Mouse (Mus musculus): Measurements from ENCODE around the gene Sik3. TPM values are rescaled to one million over a fixed set of nuclear protein-coding genes. Genes with fewer than 3 reads are reported as not detected.

Sik3 gene
- total RNA-seq, 2 experiments from 2014 or later, result 112 to 132 TPM

DNA sequence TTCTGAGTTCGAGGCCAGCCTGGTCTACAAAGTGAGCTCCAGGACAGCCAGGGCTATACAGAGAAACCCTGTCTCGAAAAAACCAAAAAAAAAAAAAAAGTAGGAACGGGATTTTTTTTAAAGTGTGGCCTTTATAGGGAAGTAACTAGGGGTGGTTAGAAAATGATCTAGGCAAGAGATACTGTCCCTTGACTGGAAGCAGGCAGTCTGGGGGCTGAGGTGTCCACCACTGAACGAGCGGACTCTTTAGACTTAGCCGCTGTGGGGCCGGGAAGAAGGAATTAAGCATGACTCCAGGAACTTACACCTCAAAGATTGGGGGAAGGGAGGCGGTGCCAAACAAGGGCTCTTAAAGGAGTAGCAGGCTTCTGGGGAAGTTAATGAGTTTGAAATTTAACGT lies 205.6 kb downstream of the Sik3 start:
- no peak for DNase-seq (ENCODE audit: low spot score in 2 of 2)

DNA sequence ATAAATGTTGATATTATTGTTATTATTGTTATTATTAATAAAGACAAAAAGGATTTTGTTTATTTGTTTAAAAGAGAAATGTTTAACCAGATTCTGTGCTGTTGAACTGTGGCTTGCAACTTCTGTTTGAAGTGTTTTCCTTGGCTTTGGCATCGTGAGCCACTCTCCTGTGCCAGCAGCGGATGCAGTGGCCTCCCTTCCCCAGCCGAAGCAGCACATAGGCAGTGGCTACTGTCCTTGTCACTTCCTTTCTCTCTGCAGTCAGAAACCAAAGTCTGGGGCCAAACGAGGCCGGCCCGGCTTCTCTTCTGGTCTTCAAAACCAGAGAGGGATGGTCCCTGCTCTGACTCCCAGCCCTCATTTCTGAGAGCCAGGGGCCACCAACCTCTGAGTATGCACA lies 210.5 kb downstream of the Sik3 start:
- no peak for DNase-seq (ENCODE audit: low spot score in 2 of 2)

DNA sequence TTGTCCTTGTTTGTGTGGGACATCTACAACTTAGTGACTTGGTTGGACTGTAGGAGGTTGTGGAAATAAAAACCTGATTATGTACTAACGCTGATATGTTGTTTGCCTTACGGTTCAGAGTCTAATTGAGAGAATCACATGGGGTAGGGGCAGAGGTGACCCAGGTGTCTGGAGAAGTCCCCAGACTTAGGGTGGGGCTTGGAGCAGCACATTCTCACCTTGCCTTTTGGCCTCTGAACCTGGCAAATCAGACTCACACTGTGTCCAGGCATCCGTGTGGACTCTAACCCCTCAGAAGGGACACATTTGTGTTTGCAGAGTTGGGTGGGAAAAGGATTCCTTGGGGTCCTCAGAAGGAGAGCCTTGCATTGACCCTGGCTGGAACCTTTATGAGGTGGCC lies 211.5 kb downstream of the Sik3 start:
- DNase-seq (ENCODE audit: low spot score in 2 of 2), result no peak

DNA sequence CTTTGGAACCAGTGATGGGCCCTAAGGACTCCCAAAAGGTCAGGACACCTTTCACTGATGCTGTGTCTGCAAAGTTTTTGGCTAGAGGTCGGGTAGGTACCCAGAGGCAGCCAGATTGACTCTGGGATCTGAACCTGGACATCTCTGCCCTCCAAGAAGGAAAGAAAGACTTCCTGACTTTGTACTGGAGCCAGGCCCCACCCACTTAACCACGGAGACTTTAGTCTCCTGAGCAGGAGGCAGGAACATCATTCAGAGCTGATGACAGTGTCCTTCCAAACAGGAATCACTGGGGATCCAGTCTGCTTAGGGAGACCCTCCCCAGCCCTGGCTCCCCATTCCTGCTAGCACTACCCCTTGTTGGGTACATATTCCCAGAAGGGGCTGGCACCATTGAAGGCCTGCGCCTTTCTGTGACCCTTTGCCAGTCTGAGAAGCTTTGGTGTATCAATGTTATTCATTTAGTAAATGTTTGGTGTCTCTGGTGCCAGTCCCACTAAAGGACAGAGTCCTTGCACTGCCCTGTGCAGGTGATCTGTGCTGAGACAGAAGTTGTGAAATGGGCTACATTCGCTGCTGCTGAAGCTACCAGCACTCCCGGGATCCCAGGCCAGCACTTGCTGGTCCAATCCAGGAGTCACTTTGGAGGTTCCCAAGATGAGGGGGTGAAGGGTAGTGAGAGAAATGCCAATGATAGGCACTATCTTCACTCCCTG lies 212.5 kb downstream of the Sik3 start:
- DNase-seq (ENCODE audit: low spot score in 2 of 2), result no peak

DNA sequence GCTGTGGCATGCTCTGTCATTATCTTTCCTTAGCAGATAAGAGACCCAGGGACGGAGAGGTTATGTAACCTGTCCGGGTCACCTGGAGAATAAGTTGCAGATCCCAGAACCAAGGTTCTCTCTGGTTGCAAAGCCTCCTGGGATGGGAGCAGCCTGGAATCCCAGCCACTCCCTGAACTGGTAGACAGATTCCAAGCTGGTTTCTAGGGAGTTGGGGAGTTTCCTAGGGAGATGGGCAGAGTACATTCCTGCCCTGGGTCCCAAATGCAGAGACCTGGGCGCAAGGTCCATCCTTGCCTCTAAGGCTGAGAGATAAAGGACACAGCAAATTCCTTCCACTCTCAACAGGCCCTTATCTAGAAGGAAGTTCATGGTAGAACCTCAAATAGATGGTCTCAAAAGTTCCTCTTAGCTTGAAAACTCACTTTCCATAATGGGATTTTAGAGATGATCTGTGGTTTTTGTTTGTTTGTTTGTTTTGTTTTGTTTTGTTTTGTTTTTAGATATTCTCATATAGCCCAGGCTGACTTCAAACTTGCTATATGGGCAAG lies 214.5 kb downstream of the Sik3 start:
- no peak for DNase-seq (ENCODE audit: low spot score in 2 of 2)

DNA sequence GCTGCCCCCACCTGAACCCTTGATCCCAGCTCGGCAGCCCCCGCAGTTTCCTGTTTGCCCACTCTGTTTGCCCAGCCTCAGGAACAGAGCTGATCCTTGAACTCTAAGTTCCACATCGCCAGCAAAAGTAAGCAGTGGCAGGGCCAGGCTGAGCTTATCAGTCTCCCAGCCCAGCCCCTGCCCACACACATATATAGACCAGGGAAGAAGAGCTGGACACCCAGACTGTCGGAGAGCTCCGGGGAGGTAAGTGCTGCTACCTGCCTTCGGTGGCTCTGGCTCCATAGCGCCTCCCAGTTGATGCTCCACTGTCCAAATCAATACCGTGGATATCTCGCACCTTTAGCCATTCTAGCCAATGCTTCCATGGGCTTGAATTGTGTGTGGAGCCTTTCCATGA lies 215.9 kb downstream of the Sik3 start, which contains the start of gene Apoa1:
Gene Apoa1 (plus strand): TSS at position 90 of the 400 bp plus-strand sequence.
- no peak for DNase-seq (ENCODE audit: low spot score in 2 of 2)

DNA sequence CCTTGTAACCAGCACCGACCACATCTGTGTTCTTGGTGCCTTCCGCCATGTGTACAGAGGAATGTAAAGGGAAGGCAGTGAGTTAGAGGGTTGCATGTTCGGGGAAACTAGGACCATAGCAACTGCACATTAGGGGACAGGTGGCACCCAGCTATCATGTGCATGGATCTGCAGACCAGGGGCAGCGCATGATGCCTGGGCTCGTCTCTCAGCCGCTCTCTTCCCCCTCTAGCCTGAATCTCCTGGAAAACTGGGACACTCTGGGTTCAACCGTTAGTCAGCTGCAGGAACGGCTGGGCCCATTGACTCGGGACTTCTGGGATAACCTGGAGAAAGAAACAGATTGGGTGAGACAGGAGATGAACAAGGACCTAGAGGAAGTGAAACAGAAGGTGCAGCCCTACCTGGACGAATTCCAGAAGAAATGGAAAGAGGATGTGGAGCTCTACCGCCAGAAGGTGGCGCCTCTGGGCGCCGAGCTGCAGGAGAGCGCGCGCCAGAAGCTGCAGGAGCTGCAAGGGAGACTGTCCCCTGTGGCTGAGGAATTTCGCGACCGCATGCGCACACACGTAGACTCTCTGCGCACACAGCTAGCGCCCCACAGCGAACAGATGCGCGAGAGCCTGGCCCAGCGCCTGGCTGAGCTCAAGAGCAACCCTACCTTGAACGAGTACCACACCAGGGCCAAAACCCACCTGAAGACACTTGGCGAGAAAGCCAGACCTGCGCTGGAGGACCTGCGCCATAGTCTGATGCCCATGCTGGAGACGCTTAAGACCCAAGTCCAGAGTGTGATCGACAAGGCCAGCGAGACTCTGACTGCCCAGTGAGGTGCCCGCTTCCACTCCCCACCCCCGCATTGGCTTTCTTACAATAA lies 217.2 kb downstream of the Sik3 start:
- DNase-seq (ENCODE audit: low spot score in 2 of 2), result peak; percentile 87 to 93

DNA sequence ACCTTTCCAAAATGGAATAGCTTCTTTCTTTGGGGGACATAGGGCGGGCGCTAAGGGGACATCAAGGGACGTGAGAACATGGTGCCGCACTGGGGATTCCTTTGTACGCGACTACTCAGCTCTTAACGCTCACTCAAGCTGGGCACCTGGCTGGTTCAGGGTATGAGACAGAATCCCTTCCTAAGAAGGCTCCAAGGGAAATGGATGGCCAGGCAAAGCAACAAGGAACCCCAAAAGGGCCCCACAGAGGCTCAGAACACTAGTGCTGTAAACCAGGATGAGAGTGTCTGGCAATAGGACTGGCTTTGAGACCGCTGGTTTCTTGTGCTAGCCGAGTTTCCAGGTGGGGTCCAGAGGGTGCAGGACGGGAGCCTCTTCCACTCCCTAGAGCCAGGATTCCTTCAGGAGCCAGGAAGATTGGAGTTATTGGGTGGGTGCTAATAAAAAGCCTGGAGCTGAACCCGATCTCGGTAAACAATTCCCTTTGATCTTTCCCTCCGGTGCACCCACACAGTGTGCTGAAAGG lies 217.9 kb downstream of the Sik3 start:
- no peak for DNase-seq (ENCODE audit: low spot score in 2 of 2)

DNA sequence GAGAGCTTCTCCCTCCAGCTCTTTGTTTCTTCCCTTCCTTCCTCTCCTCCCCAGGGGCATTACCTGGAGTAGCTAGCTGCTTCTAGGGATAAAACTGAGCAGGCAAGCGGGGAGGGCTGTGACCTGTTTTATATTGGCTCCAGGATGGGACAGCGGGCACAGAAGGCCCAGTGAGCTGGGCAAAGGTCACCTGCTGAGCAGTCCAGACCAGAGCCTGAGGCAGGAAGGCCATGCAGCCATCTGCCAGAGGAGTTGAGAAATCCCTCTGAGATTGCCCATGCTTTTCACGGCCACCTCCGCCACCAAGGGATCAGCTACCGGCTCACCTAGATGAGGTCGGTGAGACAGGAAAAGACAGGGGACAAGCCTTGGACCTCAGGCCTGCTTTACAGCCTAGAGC lies 222.6 kb downstream of the Sik3 start:
- DNase-seq (ENCODE audit: low spot score in 2 of 2), result no peak

DNA sequence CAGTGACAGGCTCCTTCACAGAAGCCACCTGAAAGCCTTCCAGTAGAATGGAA lies 222.8 kb downstream of the Sik3 start, which contains the start of gene Apoc3:
Gene Apoc3 (minus strand): TSS at position 41 of the 53 bp plus-strand sequence.
- DNase-seq (ENCODE audit: low spot score in 2 of 2), result no peak

DNA sequence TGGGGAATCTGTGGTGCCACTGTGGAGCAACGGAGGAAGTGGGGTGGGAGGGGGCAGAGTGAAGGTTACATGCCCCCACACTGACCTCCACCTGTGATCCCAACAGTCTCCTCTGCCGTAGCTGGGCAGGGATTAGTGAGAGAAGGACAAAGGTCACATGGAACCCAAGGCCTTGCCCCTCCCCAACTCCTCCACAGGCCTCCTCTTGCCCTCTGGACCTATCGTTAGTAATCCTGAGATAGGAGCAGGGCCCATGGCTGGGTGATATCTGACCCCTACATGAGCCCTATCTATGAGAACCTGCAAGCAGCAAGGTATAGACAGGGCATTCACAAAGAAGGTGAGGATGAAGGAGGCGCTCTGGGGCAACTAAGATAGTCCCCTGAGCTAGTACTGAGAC lies 223.0 kb downstream of the Sik3 start:
- no peak for DNase-seq (ENCODE audit: low spot score in 2 of 2)

DNA sequence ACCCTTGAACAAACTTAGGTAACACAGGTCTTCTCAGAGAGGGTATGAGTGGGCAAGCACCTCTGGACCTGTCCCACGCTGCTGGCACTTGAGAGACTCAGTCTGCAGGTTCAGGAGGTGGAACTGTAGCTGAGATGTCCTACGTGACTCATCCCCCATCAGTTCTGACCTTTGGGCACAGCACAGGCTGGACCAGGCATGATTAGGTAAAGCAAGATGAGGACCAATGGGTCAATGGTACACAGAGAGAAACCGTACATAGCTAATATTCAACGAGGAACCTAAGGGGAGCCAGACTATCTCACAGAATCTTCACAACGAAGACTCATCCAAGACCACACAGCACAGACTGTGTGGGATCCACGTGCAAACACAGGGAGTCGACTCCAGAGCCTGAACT lies 226.2 kb downstream of the Sik3 start:
- DNase-seq (ENCODE audit: low spot score in 2 of 2), result no peak

DNA sequence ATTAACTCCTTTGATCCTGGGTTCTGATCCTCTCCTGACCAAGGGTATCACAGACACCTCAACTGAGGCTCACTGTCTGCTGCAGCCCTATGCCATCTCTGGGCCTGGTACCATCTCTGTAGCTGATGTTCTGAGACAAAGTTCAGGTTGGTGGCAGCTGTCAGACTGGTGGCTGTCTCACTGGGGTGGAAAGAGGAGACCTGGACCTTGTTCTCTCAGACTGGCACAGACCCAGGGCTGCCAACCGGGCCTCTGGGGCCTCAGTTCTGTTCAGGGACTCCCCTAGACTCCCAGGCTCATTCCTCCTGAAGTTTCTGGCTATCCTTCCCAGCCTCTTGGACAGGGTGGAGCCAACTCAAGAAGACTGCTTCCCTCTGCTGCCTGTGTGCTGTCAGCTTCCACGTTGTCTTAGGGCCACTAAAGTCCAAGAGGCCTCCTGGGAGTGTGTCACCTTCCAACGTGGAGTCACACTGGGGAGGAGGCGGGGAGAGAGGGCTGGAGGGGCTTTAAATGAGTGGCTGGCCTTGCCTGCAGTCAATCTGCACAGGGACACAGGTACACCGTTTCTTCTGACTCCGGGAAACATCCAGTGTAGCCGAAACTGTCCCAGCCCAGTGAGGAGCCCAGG lies 228.0 kb downstream of the Sik3 start, which contains the start of gene Apoa4:
Gene Apoa4 (plus strand): TSS at position 171 of the 628 bp plus-strand sequence.
- no peak for DNase-seq (ENCODE audit: low spot score in 2 of 2)

DNA sequence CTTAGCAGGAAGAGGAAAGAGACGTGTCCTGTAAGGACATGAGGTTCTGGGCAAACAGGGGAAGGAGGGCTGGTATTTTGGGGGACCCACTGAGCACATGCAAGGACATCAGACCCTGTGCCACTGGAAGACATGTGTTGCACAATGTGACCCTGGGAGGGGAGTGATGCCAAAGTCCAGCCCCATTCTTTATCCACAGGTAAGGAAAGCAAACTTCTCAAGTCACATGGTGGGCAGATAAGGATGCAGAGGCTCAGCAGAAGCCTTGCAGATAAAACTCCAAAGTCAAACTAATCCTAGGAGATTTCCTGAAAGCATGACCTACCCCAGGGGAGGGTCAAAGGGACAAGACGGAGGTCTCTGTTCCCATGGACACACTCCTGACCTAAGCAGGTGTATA lies 229.2 kb downstream of the Sik3 start:
- DNase-seq (ENCODE audit: low spot score in 2 of 2), result no peak

DNA sequence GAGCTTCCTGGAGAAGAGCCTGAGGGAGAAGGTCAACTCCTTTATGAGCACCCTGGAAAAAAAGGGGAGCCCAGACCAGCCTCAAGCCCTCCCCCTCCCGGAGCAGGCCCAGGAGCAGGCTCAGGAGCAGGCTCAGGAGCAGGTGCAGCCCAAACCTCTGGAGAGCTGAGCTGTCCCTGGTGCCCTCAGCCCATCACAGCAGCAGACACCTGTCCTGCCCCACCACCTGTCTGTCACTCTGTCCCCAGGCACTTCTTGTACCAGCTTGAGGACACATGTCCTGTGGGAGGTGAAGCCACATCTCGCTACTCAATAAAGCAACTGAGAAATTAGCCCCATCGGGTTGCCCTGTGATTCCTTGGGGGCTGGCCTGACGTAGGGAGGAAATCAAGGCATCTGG lies 230.5 kb downstream of the Sik3 start:
- DNase-seq (ENCODE audit: low spot score in 2 of 2), result no peak

DNA sequence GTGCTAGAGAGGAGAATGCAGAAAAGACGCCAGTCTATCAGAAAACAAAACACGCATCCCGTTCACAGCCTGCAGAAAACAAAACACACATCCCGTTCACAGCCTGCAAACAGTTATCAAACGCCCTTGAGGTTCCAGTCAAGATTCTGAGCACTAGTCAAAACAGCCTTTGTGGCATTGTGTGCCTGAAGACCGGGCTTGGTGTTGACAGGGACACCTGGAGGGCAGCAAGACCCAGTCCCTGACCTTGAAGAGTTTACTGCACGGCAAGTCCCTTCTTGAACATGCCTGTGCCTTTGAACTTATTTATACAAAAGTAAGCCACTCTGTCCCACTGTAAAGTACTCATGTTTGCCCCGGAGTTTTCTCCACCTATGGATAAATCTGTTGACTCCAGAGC lies 231.0 kb downstream of the Sik3 start:
- no peak for DNase-seq (ENCODE audit: low spot score in 2 of 2)

DNA sequence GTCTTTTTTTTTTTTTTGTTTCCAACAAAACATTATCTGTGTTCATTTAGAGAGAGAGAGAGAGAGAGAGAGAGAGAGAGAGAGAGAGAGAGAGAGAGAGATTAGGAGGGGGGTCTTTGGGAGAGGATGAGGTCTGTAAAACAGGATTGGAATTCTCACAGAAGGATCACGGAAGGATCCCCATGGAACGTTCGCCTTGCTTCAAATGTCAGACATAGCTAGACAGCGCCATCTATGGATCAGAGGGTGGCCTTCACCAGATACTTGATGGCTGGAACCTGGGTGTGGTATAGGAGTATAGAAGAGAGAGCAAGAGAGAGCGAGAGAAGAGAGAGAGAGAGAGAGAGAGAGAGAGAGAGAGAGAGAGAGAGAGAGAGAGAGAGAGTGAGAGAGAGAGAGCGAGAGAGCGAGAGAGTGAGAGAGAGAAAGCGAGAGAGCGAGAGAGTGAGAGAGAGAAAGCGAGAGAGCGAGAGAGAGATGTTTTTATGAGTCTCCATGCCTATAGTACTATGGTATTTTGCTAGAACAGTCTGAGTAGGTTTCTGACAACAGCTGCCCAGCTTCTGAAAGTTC lies 234.2 kb downstream of the Sik3 start:
- peak; percentile 69 to 80 for DNase-seq (ENCODE audit: low spot score in 2 of 2)

DNA sequence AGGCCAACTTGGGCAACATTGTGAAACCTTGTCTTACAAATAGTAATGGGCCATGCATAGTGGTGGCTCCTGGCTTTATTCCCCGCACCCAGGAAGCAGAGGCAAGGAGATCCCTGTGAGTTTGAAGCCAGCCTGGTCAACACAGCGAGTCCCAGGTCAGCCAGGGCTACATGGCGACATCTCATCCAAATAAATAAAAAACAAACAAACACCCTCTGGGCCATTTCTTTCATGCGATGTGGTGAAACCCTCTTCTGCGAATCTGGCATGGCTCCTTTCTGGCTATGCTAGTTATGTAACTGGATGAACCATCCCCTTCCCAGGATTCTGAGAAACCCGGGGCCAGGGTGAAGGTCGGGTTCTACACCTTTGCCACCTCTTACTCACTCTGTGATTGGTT lies 243.6 kb downstream of the Sik3 start:
- DNase-seq (ENCODE audit: low spot score in 2 of 2), result no peak

DNA sequence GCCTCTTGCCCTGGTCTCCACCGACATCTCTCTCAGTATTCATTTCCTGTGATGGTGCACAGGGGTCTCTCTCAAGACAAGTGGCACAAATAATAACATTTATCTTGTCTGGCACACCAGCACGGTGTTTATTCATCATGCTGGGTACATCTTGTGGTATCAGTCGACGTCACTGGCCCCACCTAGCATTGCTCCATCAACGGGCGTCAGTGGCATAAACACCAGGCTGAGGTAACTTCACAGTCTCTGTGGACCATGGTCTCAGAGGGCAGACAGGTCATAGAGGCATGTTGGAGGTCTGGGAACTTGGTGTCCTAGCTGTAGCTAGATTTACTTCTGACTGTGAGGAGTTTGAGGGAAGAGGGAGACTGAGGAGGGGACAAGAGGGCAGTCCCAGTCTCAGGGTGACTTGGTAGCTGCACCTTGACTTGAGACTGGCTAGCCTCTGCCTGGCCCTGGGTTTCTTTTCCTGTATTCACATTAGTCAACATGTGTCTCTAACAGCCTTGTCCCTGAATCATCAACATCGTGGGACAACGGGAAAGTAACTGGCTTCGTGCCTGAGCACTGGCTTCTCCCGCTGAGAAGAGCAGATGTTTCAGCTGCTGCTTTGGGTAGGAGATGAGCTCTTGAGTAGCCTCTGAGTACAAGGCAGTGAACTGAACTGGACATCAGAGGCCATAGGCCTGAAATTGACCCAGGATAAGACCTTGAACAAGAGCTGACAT lies 244.2 kb downstream of the Sik3 start:
- DNase-seq (ENCODE audit: low spot score in 2 of 2), result no peak

DNA sequence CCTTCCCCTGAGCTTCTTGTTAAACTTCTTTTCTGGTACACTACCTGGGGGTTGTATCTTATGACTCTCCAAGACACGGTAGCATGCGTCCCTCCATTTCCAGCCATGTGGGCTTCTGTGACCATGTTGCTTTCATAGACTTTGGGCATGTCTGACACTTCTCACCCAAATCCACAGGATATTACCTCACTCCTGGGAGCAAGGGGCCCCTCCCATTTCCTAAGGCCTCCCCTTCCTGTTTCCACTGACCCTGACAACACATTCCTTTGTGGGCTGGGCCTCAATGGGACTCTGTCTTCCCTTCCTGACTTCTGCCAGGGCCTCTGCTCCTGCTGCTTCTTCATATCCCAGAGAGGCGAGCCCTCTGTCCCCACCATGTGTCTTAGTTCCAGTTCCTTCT lies 244.9 kb downstream of the Sik3 start:
- DNase-seq (ENCODE audit: low spot score in 2 of 2), result no peak

DNA sequence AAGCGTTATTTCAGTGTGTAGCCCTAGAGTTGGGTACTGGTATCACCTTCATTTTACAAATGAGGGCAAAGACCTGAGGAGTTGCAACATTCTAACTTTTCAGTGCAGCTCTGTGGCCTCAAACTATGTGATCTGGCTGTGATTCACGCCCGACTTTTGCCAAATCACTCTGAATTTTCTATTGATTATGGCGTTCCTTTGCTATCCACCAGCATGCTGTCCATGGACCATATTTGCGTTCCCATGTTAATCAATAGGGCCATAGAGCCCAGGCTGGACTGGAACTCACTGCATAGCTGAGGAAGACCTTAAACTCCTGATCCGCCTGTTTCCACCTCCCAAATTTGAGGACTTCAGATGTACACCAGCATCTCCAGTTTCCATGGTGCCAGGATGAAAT lies 246.5 kb downstream of the Sik3 start:
- DNase-seq (ENCODE audit: low spot score in 2 of 2), result no peak

Data from left cerebral cortex, adult 18-20 months (tissue).